Mouse (Mus musculus) G1E (cell line): ENCODE data around the gene Tmem203.

Experiments
- CTCF ChIP-seq: IDR thresholded peaks from 2 replicates; pipeline ENCODE4 v1.5.1; 2012; ENCODE audit warnings: low read depth, low read length, inconsistent platforms, mixed read lengths
- GATA1 ChIP-seq: IDR thresholded peaks from 2 replicates; pipeline ENCODE4 v1.6.1; 2012; ENCODE audit warnings: borderline replicate concordance, low read length, inconsistent platforms, mixed read lengths

DNA sequence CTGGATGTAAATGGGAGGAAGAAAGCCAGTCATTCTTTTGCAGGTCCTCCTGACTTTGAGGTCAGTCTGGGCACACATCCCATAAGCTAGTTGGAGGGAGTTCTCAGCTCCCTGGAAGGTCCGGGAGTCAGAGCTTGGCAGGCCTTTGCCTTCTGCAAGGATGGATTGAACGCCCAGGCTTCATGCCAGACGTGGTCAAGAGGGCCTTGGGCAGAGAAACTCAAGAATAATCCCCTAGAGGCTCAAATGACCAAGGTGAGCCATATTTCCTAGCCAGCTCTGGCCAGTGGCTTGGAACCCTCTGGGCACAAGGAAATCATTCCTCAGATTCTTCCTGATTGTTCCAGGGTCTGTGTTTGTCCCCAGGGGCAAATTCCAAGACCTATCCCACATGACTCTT, 9.6 kb downstream of the Tmem203 start:
- TF ChIP-seq CTCF, result no peak
- TF ChIP-seq GATA1, result no peak
